Mouse (Mus musculus) testis, adult 2 months (tissue): Measurements from ENCODE around the gene Oasl1.

ENCODE experiments used
- CTCF ChIP-seq: fragments of 200-500 bp; IDR thresholded peaks from 2 replicates; pipeline ENCODE4 v1.5.1; 2012; ENCODE audit warnings: low read depth, mild to moderate bottlenecking, inconsistent platforms, low read length, moderate library complexity; ENCODE audit not compliant: control insufficient read depth, insufficient read depth, insufficient replicate concordance
- POLR2A ChIP-seq: fragments of 200-500 bp; IDR thresholded peaks from 2 replicates; pipeline ENCODE4 v1.6.1; 2012; ENCODE audit warnings: low read depth, mild to moderate bottlenecking, inconsistent platforms, low read length, moderate library complexity; ENCODE audit not compliant: control insufficient read depth

GRCm38 (mm10) chr5:114979250-114980121 lies 56.4 kb downstream of the Oasl1 start:
- TF ChIP-seq CTCF (peak; percentile 99), POLR2A (no peak)
